Mouse (Mus musculus) liver, postnatal 0 days (tissue): ENCODE results near the gene L3mbtl2. TPM values are rescaled to one million over a fixed set of nuclear protein-coding genes. Genes with fewer than 3 reads are reported as not detected.

Source experiments
- ATAC-seq: fragments of 200-750 bp; cut with Nextera tagmentation; 2 replicates; pipeline ENCODE4 v1.8.0; 2017; ENCODE audit warnings: mild to moderate bottlenecking, moderate library complexity
- DNase-seq: peaks from one replicate; pipeline ENCODE4 v3.0.0-alpha.2; 2016
- H3K27ac ChIP-seq: fragments of 300-500 bp; sonication (generic); 2 replicates; pipeline ENCODE4 v1.5.1; 2014; ENCODE audit warnings: antibody characterized with exemption, moderate library complexity, mild to moderate bottlenecking, low read depth
- H3K27me3 ChIP-seq: fragments of 300-500 bp; sonication (generic); 2 replicates; pipeline ENCODE4 v1.6.1; 2014; ENCODE audit warnings: low read length, control low read depth, mixed read lengths; ENCODE audit not compliant: insufficient read depth
- H3K36me3 ChIP-seq: fragments of 300-500 bp; sonication (generic); replicated peaks from 2 replicates; pipeline ENCODE4 v1.6.1; 2014; ENCODE audit warnings: mild to moderate bottlenecking, control low read depth, low read length, moderate library complexity, mixed read lengths; ENCODE audit not compliant: insufficient read depth
- H3K4me1 ChIP-seq: fragments of 300-500 bp; sonication (generic); 2 replicates; pipeline ENCODE4 v1.6.1; 2014; ENCODE audit warnings: antibody characterized with exemption, mild to moderate bottlenecking, control low read depth; ENCODE audit not compliant: insufficient read depth
- H3K4me2 ChIP-seq: fragments of 300-500 bp; sonication (generic); 2 replicates; pipeline ENCODE4 v1.6.1; 2014; ENCODE audit warnings: low read depth, mild to moderate bottlenecking, low read length, moderate library complexity, mixed read lengths
- H3K4me3 ChIP-seq: fragments of 300-500 bp; sonication (generic); 2 replicates; pipeline ENCODE4 v1.5.1; 2014; ENCODE audit warnings: low read depth, low read length
- H3K9ac ChIP-seq: fragments of 300-500 bp; sonication (generic); replicated peaks from 2 replicates; pipeline ENCODE4 v1.6.1; 2014; ENCODE audit warnings: mild to moderate bottlenecking, moderate library complexity
- H3K9me3 ChIP-seq: fragments of 300-500 bp; sonication (generic); 2 replicates; pipeline ENCODE4 v1.6.1; 2016; ENCODE audit warnings: mild to moderate bottlenecking, control low read depth, low read length, mixed read lengths
- CTCF ChIP-seq: sonication (generic); IDR thresholded peaks from 2 replicates; pipeline ENCODE4 v1.5.1; 2016; ENCODE audit warnings: antibody characterized with exemption, low read depth
- EP300 ChIP-seq: IDR thresholded peaks from 2 replicates; pipeline ENCODE4 v1.6.1; 2016; ENCODE audit warnings: antibody characterized with exemption, low read depth, mild to moderate bottlenecking
- WGBS: fragments of 180-500 bp; shearing (Covaris S2); extraction: QIAGEN DNeasy Blood & Tissue Kit; methylation state at CpG from one replicate; pipeline ENCODE4 v1.1.7; 2014; ENCODE audit not compliant: insufficient replicate concordance; 5-methylcytosine and 5-hydroxymethylcytosine counted together
- polyA plus RNA-seq: library from polyadenylated mRNA; unstranded; fragments of >200 nt; fragmentation: Nextera tagmentation; extraction: Ambion mirVana; gene quantifications from 2 replicates; pipeline ENCODE4 v1.2.1, GENCODE M21; 2015

Gene L3mbtl2
- 7.3 and 8.2 TPM in 2 replicates for polyA plus RNA-seq

DNA sequence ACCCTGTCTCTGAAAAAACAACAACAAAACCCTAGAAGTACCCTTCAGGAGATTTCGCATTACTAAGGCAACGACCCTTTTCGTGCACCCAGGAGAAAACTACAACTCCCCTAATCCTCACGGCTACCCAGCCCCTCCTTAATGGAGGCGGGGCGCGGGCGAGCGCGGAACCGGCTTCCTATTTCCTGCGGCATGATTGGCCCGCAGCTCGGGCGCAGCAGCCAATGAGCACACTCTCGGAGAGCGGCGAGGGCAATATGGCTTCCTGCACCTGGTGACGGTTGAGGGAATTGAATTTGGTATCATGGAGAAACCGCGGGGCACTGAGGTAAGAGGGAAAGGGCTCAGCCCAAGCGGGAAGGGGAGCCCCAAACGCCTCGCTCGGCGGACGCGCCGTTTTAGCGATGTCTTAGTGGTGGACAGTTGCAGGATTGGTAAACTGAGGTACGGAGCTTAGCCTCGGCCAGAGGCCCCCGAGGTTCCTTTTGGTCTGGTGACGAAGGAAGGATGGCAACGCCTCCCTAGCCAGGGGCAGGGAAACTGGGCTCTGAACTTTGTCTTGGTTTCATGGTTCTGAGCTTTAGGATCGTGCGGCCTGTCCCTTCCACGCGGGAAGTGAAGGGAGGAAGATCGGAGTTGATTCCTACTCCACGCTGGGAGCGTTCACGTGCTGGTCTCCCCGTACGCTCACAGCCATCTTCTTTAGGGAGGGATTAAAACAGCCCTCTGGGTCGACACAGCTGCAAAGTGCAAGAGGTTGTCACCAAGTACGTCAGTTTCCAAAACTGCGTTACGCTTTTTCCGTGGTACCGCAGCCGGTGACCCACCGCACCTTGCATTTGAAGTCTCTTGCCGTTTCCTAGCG, at the start of gene L3mbtl2:
L3mbtl2 (plus strand) TSS at position 193 of the 865 bp plus-strand sequence.
- TF ChIP-seq EP300 (peak; percentile 16; the same call in 1 of the 2 replicates), CTCF (peak; percentile 41)
- under 1% methylated on average over 55 of the region's 55 CpGs for WGBS
- Histone ChIP-seq H3K27ac (peak within 1 kb of the TSS; percentile 49), H3K9ac (peak within 1 kb of the TSS; percentile 75), H3K4me2 (peak within 1 kb of the TSS; percentile 95), H3K4me1 (peaks cover 12% of the 10 kb centered on the region), H3K36me3 (peaks cover 18% of the 10 kb centered on the region), H3K27me3 (no peaks in the 10 kb centered on the region), H3K4me3 (peak within 1 kb of the TSS; percentile 72), H3K9me3 (no peaks in the 10 kb centered on the region)
- DNase-seq (peak; percentile 93), ATAC-seq (peak; percentile 99)

DNA sequence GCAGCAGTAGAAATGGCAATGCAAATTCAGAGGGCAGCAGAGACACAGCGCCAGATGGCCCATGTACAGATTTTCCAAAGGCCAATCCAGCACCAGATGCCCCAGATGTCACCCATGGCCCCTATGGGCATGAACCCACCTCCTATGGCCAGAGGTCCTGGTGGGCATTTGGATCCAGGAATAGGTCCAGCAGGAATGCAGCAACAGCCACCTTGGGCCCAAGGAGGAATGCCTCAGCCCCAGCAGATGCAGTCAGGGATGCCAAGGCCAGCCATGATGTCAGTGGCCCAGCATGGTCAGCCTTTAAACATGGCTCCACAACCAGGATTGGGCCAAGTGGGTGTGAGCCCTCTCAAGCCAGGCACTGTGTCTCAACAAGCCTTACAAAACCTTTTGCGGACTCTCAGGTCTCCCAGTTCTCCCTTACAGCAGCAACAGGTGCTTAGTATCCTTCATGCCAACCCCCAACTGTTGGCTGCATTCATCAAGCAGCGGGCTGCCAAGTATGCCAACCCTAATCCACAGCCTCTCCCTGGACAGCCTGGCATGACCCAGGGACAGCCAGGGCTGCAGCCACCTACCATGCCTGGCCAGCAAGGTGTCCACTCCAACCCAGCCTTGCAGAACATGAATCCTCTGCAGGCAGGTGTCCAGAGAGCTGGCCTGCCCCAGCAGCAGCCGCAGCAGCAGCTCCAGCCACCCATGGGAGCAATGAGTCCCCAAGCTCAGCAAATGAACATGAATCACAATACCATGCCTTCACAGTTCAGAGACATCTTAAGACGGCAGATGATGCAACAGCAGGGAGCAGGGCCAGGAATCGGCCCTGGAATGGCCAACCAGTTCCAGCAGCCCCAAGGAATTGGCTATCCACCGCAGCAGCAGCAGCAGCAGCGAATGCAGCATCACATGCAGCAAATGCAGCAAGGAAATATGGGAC, 13.9 kb upstream of the L3mbtl2 start:
- DNase-seq, result no peak
- Histone ChIP-seq H3K9ac (no peak overlapping the region), H3K4me1 (no peaks in the 10 kb centered on the region), H3K27ac (no peak overlapping the region), H3K9me3 (no peaks in the 10 kb centered on the region), H3K4me3 (no peak overlapping the region), H3K27me3 (no peaks in the 10 kb centered on the region), H3K36me3 (peaks cover 53% of the 10 kb centered on the region), H3K4me2 (no peak overlapping the region)
- 93% methylated on average over 8 of the region's 8 CpGs for WGBS
- no peak for ATAC-seq
- TF ChIP-seq CTCF (no peak), EP300 (no peak)

GRCm38 (mm10) chr15:81650636-81651035, 13.1 kb upstream of the L3mbtl2 start:
- Histone ChIP-seq H3K27ac (no peak overlapping the region), H3K4me2 (no peak overlapping the region), H3K27me3 (no peaks in the 10 kb centered on the region), H3K4me1 (no peaks in the 10 kb centered on the region), H3K9me3 (no peaks in the 10 kb centered on the region), H3K4me3 (no peak overlapping the region), H3K36me3 (peaks cover 45% of the 10 kb centered on the region), H3K9ac (no peak overlapping the region)
- WGBS, result 86% methylated on average over 7 of the region's 7 CpGs
- TF ChIP-seq EP300 (no peak), CTCF (no peak)
- DNase-seq (no peak), ATAC-seq (no peak)

GRCm38 (mm10) chr15:81661701-81662100, 2.0 kb upstream of the L3mbtl2 start:
- Histone ChIP-seq H3K4me1 (peaks cover 12% of the 10 kb centered on the region), H3K9ac (no peak overlapping the region), H3K9me3 (no peaks in the 10 kb centered on the region), H3K27ac (no peak overlapping the region), H3K27me3 (no peaks in the 10 kb centered on the region), H3K4me3 (no peak overlapping the region), H3K36me3 (no peaks in the 10 kb centered on the region), H3K4me2 (no peak overlapping the region)
- WGBS, result 90% methylated on average over 2 of the region's 2 CpGs
- ATAC-seq, result no peak
- DNase-seq, result no peak
- TF ChIP-seq CTCF, result no peak
- TF ChIP-seq EP300, result no peak

GRCm38 (mm10) chr15:81663281-81663680, 408 bp upstream of the L3mbtl2 start:
- Histone ChIP-seq H3K9ac (no peak overlapping the region), H3K4me2 (peak overlapping the region; percentile 95), H3K27ac (no peak overlapping the region), H3K36me3 (peaks cover 11% of the 10 kb centered on the region), H3K4me1 (peaks cover 12% of the 10 kb centered on the region), H3K27me3 (no peaks in the 10 kb centered on the region), H3K9me3 (no peaks in the 10 kb centered on the region), H3K4me3 (peak overlapping the region; percentile 72)
- WGBS, result 65% methylated on average over 10 of the region's 10 CpGs
- ATAC-seq (0 out of 2 replicates have a peak, but pooled peaks have one; percentile 1), DNase-seq (no peak)
- TF ChIP-seq EP300, result no peak

DNA sequence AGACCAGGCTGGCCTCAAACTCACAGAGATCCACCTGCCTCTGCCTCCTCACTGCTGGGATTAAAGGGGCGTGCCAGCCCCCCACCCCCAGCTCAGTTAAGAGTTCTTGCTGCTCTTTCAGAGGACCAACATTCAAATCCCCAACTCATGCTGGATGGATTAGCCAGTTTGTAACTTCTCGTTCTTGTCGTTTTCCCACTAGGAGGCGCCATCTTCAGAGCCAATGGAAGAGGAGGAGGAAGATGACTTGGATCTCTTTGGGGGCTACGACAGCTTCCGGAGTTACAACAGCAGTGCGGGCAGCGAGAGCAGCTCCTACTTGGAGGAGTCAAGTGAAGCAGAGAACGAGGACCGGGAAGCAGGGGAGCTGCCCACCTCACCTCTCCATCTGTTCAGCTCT, 3.3 kb downstream of the L3mbtl2 start:
- no peak overlapping the region for H3K27ac ChIP-seq
- DNase-seq, result no peak

More for the DNA sequence above, 3.3 kb downstream of the L3mbtl2 start:
- Histone ChIP-seq H3K27me3 (no peaks in the 10 kb centered on the region), H3K4me2 (no peak overlapping the region), H3K36me3 (peaks cover 23% of the 10 kb centered on the region), H3K9ac (no peak overlapping the region), H3K9me3 (no peaks in the 10 kb centered on the region), H3K4me3 (no peak overlapping the region), H3K4me1 (peaks cover 12% of the 10 kb centered on the region)
- WGBS, result 82% methylated on average over 10 of the region's 10 CpGs
- no peak for TF ChIP-seq EP300
- peak; percentile 49 for TF ChIP-seq CTCF
- ATAC-seq, result no peak
